Mouse (Mus musculus): ENCODE measurements around the gene Nckap1l. TPM values are rescaled to one million over a fixed set of nuclear protein-coding genes. Genes with fewer than 3 reads are reported as not detected.
"Not testable (repeated sequence)": the region's sequence is repeated elsewhere in the genome, so short reads cannot be mapped to it uniquely, and the experiment has no call there.

The Nckap1l gene
- 1.0 and 1.2 TPM in 2 replicates for polyA plus RNA-seq (2015; fragmentation: Nextera tagmentation; extraction: Ambion mirVana)

GRCm38 (mm10) chr15:103453551-103454218 is at the start of gene Nckap1l:
Gene Nckap1l (plus strand): TSS chr15:103453794.
- no peaks in the 10 kb centered on the region for H3K4me1 ChIP-seq
- no peak within 1 kb of the TSS for H3K4me3 ChIP-seq
- H3K27me3 ChIP-seq: no peaks in the 10 kb centered on the region
- no peak within 1 kb of the TSS for H3K9ac ChIP-seq
- no peaks in the 10 kb centered on the region for H3K36me3 ChIP-seq (ENCODE audit: poor library complexity, severe bottlenecking)
- no peak for ATAC-seq
- no peak within 1 kb of the TSS for H3K27ac ChIP-seq
- H3K4me2 ChIP-seq: no peak within 1 kb of the TSS
- 92% methylated on average over 13 of the region's 13 CpGs for WGBS
- H3K9me3 ChIP-seq (replicated peaks): no peaks in the 10 kb centered on the region

GRCm38 (mm10) chr15:103405586-103405985 is 48.0 kb upstream of the Nckap1l start:
- H3K36me3 ChIP-seq (ENCODE audit: poor library complexity, severe bottlenecking); H3K27me3 ChIP-seq; H3K9ac ChIP-seq; ATAC-seq; H3K9me3 ChIP-seq (replicated peaks); H3K4me3 ChIP-seq; H3K4me1 ChIP-seq; H3K27ac ChIP-seq; H3K4me2 ChIP-seq: not testable (repeated sequence)
- WGBS: 90% methylated on average over 3 of the region's 3 CpGs

- no peak overlapping the region for H3K4me3 ChIP-seq
- no peaks in the 10 kb centered on the region for H3K27me3 ChIP-seq
- H3K4me1 ChIP-seq: no peaks in the 10 kb centered on the region
- no peak overlapping the region for H3K27ac ChIP-seq
- 34% methylated on average over 2 of the region's 2 CpGs for WGBS
- H3K4me2 ChIP-seq: no peak overlapping the region
- H3K9ac ChIP-seq: no peak overlapping the region
- H3K36me3 ChIP-seq (ENCODE audit: poor library complexity, severe bottlenecking): no peaks in the 10 kb centered on the region
- H3K9me3 ChIP-seq (replicated peaks): no peaks in the 10 kb centered on the region
- ATAC-seq: no peak
These were observed 26.6 kb upstream of the Nckap1l start for GRCm38 (mm10) chr15:103427017-103427416.

- H3K9ac ChIP-seq: no peak within 1 kb of the TSS
- no peak within 1 kb of the TSS for H3K4me3 ChIP-seq
- WGBS: 95% methylated on average over 16 of the region's 16 CpGs
- no peaks in the 10 kb centered on the region for H3K36me3 ChIP-seq (ENCODE audit: poor library complexity, severe bottlenecking)
- no peaks in the 10 kb centered on the region for H3K4me1 ChIP-seq
- no peak within 1 kb of the TSS for H3K4me2 ChIP-seq
- no peaks in the 10 kb centered on the region for H3K27me3 ChIP-seq
- H3K9me3 ChIP-seq (replicated peaks): no peaks in the 10 kb centered on the region
- ATAC-seq: no peak
- H3K27ac ChIP-seq: no peak within 1 kb of the TSS
These were observed 23.4 kb upstream of the Nckap1l start, which contains the start of gene Gtsf1 for GRCm38 (mm10) chr15:103430241-103430640. Gene Gtsf1 (minus strand): TSS chr15:103430470.

GRCm38 (mm10) chr15:103445966-103446365 is 7.6 kb upstream of the Nckap1l start:
- H3K9ac ChIP-seq; H3K4me1 ChIP-seq; H3K9me3 ChIP-seq (replicated peaks); H3K36me3 ChIP-seq (ENCODE audit: poor library complexity, severe bottlenecking); H3K4me3 ChIP-seq; H3K4me2 ChIP-seq; ATAC-seq; H3K27ac ChIP-seq; H3K27me3 ChIP-seq: not testable (repeated sequence)
- 88% methylated on average over 4 of the region's 4 CpGs for WGBS

- H3K36me3 ChIP-seq (ENCODE audit: poor library complexity, severe bottlenecking): no peaks in the 10 kb centered on the region
- H3K4me2 ChIP-seq: no peak within 1 kb of the TSS
- no peak for ATAC-seq
- H3K4me3 ChIP-seq: no peak within 1 kb of the TSS
- no peaks in the 10 kb centered on the region for H3K27me3 ChIP-seq
- no peak within 1 kb of the TSS for H3K9ac ChIP-seq
- H3K4me1 ChIP-seq: no peaks in the 10 kb centered on the region
- no peak within 1 kb of the TSS for H3K27ac ChIP-seq
- WGBS: 17% methylated on average over 3 of the region's 3 CpGs
- H3K9me3 ChIP-seq (replicated peaks): no peaks in the 10 kb centered on the region
These were observed 5.2 kb upstream of the Nckap1l start, which contains the start of gene Gtsf2 for GRCm38 (mm10) chr15:103448369-103448768. Gene Gtsf2 (minus strand): TSS chr15:103448469.

GRCm38 (mm10) chr15:103454449-103454848 is 855 bp downstream of the Nckap1l start:
- no peaks in the 10 kb centered on the region for H3K27me3 ChIP-seq
- H3K4me1 ChIP-seq: no peaks in the 10 kb centered on the region
- H3K9ac ChIP-seq: no peak overlapping the region
- H3K36me3 ChIP-seq (ENCODE audit: poor library complexity, severe bottlenecking): no peaks in the 10 kb centered on the region
- 86% methylated on average over 6 of the region's 6 CpGs for WGBS
- no peaks in the 10 kb centered on the region for H3K9me3 ChIP-seq (replicated peaks)
- no peak overlapping the region for H3K4me2 ChIP-seq
- no peak overlapping the region for H3K27ac ChIP-seq
- H3K4me3 ChIP-seq: no peak overlapping the region
- ATAC-seq: no peak

GRCm38 (mm10) chr15:103462539-103463261 is 9.1 kb downstream of the Nckap1l start:
- H3K27ac ChIP-seq: no peak overlapping the region

GRCm38 (mm10) chr15:103471488-103472194 is 18.0 kb downstream of the Nckap1l start:
- H3K4me2 ChIP-seq: no peak overlapping the region
- 89% methylated on average over 7 of the region's 7 CpGs for WGBS
- H3K27me3 ChIP-seq: no peaks in the 10 kb centered on the region
- no peak overlapping the region for H3K27ac ChIP-seq
- H3K4me3 ChIP-seq: no peak overlapping the region
- H3K9me3 ChIP-seq (replicated peaks): no peaks in the 10 kb centered on the region
- no peak overlapping the region for H3K9ac ChIP-seq
- H3K4me1 ChIP-seq: no peaks in the 10 kb centered on the region
- H3K36me3 ChIP-seq (ENCODE audit: poor library complexity, severe bottlenecking): no peaks in the 10 kb centered on the region
- no peak for ATAC-seq

More at GRCm38 (mm10) chr15:103462539-103463261, 9.1 kb downstream of the Nckap1l start:
- no peaks in the 10 kb centered on the region for H3K36me3 ChIP-seq (ENCODE audit: poor library complexity, severe bottlenecking)
- no peaks in the 10 kb centered on the region for H3K27me3 ChIP-seq
- no peaks in the 10 kb centered on the region for H3K9me3 ChIP-seq (replicated peaks)
- no peak overlapping the region for H3K9ac ChIP-seq
- H3K4me1 ChIP-seq: no peaks in the 10 kb centered on the region
- no peak overlapping the region for H3K4me2 ChIP-seq
- ATAC-seq: no peak
- no peak overlapping the region for H3K4me3 ChIP-seq
- 70% methylated on average over 7 of the region's 7 CpGs for WGBS

GRCm38 (mm10) chr15:103472265-103472664 is 18.7 kb downstream of the Nckap1l start:
- H3K4me1 ChIP-seq: no peaks in the 10 kb centered on the region
- no peak overlapping the region for H3K27ac ChIP-seq
- H3K4me2 ChIP-seq: no peak overlapping the region
- no peaks in the 10 kb centered on the region for H3K36me3 ChIP-seq (ENCODE audit: poor library complexity, severe bottlenecking)
- ATAC-seq: no peak
- H3K9me3 ChIP-seq (replicated peaks): no peaks in the 10 kb centered on the region
- no peak overlapping the region for H3K4me3 ChIP-seq
- 59% methylated on average over 3 of the region's 3 CpGs for WGBS
- H3K27me3 ChIP-seq: no peaks in the 10 kb centered on the region
- H3K9ac ChIP-seq: no peak overlapping the region

- no peak for ATAC-seq
- 92% methylated on average over 7 of the region's 7 CpGs for WGBS
- Histone ChIP-seq H3K9me3 (replicated peaks) (no peaks in the 10 kb centered on the region), H3K9ac (no peak overlapping the region), H3K27me3 (no peaks in the 10 kb centered on the region), H3K4me3 (no peak overlapping the region), H3K36me3 (ENCODE audit: poor library complexity, severe bottlenecking) (no peaks in the 10 kb centered on the region), H3K4me1 (no peaks in the 10 kb centered on the region), H3K27ac (no peak overlapping the region), H3K4me2 (no peak overlapping the region)
These were observed 19.6 kb downstream of the Nckap1l start for GRCm38 (mm10) chr15:103473182-103473581.

GRCm38 (mm10) chr15:103473769-103474168 is 20.2 kb downstream of the Nckap1l start:
- Histone ChIP-seq H3K4me2 (no peak overlapping the region), H3K27me3 (no peaks in the 10 kb centered on the region), H3K9me3 (replicated peaks) (no peaks in the 10 kb centered on the region), H3K36me3 (ENCODE audit: poor library complexity, severe bottlenecking) (no peaks in the 10 kb centered on the region), H3K4me3 (no peak overlapping the region), H3K27ac (no peak overlapping the region), H3K9ac (no peak overlapping the region), H3K4me1 (no peaks in the 10 kb centered on the region)
- WGBS: 91% methylated on average over 5 of the region's 5 CpGs
- no peak for ATAC-seq

All from forebrain, embryonic 13.5 days (tissue).